Mouse (Mus musculus) megakaryocyte, adult 5-6 weeks (primary cell): ENCODE results near the gene Bud13. TPM values are rescaled to one million over a fixed set of nuclear protein-coding genes. Genes with fewer than 3 reads are reported as not detected.
"Not testable (repeated sequence)": the region's sequence is repeated elsewhere in the genome, so short reads cannot be mapped to it uniquely, and the experiment has no call there.

ENCODE experiments used
- ATAC-seq: 2 replicates; pipeline ENCODE4 v1.8.0; 2016; ENCODE audit warnings: mild to moderate bottlenecking, inconsistent platforms; ENCODE audit not compliant: poor library complexity, severe bottlenecking
- total RNA-seq, 2 experiments: library from RNA; stranded (forward) in 1 of 2; stranded (reverse) in 1 of 2; fragments of 153-499, 151-499 nt in 1 of 2; fragments of 221-1000, 200-1000 nt in 1 of 2; gene quantifications; 2 replicates each; pipeline versions ENCODE4 v1.2.3 to v1.2.4; 2015 to 2017

The Bud13 gene
- total RNA-seq, 2 experiments from 2014 or later = 10.5 to 12.2 TPM

GRCm38 (mm10) chr9:46298381-46298780 is 15.6 kb downstream of the Bud13 start:
- no peak for ATAC-seq

- ATAC-seq = peak; percentile 64; the same call in 1 of the 2 replicates
These were observed 19.3 kb downstream of the Bud13 start for GRCm38 (mm10) chr9:46302142-46302541.

GRCm38 (mm10) chr9:46309121-46309520 is 26.3 kb downstream of the Bud13 start:
- no peak for ATAC-seq

GRCm38 (mm10) chr9:46314507-46314906 is 31.7 kb downstream of the Bud13 start:
- ATAC-seq = peak; percentile 75

GRCm38 (mm10) chr9:46314921-46315320 is 32.1 kb downstream of the Bud13 start:
- no peak for ATAC-seq

- ATAC-seq = no peak
These were observed 33.1 kb downstream of the Bud13 start for GRCm38 (mm10) chr9:46315807-46316365.

GRCm38 (mm10) chr9:46316388-46316787 is 33.6 kb downstream of the Bud13 start:
- ATAC-seq = no peak

GRCm38 (mm10) chr9:46316909-46317308 is 34.1 kb downstream of the Bud13 start:
- ATAC-seq = no peak

- no peak for ATAC-seq
These were observed 35.1 kb downstream of the Bud13 start for GRCm38 (mm10) chr9:46317957-46318356.

- not testable (repeated sequence) for ATAC-seq
These were observed 37.1 kb downstream of the Bud13 start, which contains the start of gene 4931429L15Rik for GRCm38 (mm10) chr9:46319886-46320285. Gene 4931429L15Rik, minus strand, starts transcription at chr9:46319986.

- no peak for ATAC-seq
These were observed 37.7 kb downstream of the Bud13 start for GRCm38 (mm10) chr9:46320461-46320860.

- ATAC-seq = no peak
These were observed 44.0 kb downstream of the Bud13 start for GRCm38 (mm10) chr9:46326694-46327405.

- no peak for ATAC-seq
These were observed 45.1 kb downstream of the Bud13 start for GRCm38 (mm10) chr9:46327706-46328571.

GRCm38 (mm10) chr9:46328572-46329249 is 45.9 kb downstream of the Bud13 start:
- ATAC-seq = no peak

GRCm38 (mm10) chr9:46329250-46329648 is 46.4 kb downstream of the Bud13 start:
- ATAC-seq = no peak

- no peak for ATAC-seq
These were observed 47.2 kb downstream of the Bud13 start for GRCm38 (mm10) chr9:46329801-46330585.

GRCm38 (mm10) chr9:46330586-46330895 is 47.7 kb downstream of the Bud13 start:
- no peak for ATAC-seq

- no peak for ATAC-seq
These were observed 48.5 kb downstream of the Bud13 start for GRCm38 (mm10) chr9:46331301-46331700.

- no peak for ATAC-seq
These were observed 51.7 kb downstream of the Bud13 start for GRCm38 (mm10) chr9:46334471-46335025.

GRCm38 (mm10) chr9:46335461-46335995 is 52.7 kb downstream of the Bud13 start:
- no peak for ATAC-seq
